Mouse (Mus musculus) brain, adult 2 months (tissue): ENCODE results near the gene Lactb.
"Not testable (repeated sequence)": the region's sequence is repeated elsewhere in the genome, so short reads cannot be mapped to it uniquely, and the experiment has no call there.

Experiments used
- DNase-seq: peaks from one replicate; pipeline ENCODE4 v3.0.0; 2011; ENCODE audit warnings: low read depth, low spot score

Lactb gene

DNA sequence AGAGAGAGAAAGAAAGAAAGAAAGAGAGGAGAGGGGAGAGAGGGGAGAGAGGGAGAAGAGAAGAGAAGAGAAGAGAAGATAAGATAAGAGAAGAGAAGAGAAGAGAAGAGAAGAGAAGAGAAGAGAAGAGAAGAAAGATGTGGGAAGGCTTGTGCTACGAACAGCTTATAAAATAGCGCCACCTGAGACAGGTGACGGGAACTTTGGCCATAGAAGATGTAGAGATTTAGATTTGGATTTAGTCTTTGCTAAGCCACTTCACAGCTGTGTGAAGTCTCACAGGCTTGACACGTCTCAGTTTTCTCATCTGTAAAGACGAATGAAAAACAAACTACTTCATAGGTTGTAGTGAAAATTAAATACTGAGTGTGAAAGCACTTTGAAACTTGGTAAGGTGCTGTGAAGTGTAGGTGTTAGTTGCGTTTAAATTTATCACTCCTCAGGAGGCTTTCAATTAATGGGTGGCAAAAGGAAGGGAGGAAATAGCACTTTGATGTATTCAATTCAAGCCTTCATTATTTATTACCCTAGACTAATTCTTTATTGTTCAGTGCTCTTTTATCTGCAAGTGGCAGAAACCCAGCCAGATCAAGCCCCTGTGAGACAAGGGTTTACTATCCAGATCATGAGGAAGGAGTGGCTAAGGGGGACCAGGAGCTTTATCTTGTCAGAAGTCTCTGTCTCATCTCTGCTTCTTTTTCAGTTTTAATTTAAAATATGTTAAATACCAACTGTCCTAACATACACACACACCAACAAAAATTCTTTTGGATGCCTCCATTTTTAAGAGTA is 54.6 kb downstream of the Lactb start:
- no peak for DNase-seq

DNA sequence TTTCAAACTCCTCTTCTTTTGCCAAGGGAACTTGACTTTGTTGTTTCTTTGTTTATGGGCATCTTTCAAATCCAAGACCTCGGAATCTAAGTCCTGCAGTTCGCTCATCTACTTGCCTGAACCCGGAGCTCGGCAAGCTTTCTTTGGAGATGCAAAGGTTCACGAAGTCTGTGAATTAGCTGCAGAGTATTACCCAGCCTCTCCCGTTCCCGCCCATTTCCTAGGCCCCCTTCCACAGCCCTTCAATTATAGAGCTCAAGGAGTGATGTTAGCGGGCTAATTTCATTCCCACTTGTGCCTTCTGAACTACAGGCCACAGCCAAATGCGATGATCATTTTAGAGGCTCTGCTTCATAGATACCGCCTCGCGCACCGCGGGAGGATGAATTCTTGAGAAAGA is 55.3 kb downstream of the Lactb start:
- no peak for DNase-seq

DNA sequence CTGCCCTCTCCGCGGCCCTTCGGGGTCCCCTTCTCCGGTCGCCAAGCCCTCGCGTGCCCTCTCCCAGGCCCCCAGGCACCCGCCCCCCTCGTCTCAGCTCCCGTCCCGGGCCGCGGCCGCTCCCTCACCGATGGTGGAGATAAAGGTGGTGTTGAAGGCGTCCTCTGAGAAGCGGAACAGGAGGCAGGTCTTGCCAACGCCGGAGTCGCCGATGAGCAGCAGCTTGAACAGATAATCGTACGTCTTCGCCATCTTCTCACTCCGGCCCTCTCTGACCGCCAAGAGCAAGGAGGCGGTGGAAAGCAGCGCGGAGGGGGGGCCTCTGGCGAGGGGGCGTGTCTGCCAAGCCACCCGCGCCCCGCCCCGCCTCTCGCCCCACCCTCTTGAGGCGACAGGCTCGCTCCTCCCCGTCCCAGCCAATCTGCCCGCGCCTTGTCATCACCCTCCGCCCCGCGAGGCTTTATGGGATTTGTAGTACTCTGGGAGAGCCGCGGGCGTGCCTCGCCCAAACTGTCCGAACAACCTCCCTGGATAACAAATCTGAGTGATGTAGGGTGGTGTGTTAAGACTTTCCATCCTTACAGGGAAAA is 55.8 kb downstream of the Lactb start, which contains the start of gene Rab8b:
TSS of gene Rab8b (minus strand) at position 306 of the 590 bp plus-strand sequence.
- DNase-seq: peak; percentile 99

DNA sequence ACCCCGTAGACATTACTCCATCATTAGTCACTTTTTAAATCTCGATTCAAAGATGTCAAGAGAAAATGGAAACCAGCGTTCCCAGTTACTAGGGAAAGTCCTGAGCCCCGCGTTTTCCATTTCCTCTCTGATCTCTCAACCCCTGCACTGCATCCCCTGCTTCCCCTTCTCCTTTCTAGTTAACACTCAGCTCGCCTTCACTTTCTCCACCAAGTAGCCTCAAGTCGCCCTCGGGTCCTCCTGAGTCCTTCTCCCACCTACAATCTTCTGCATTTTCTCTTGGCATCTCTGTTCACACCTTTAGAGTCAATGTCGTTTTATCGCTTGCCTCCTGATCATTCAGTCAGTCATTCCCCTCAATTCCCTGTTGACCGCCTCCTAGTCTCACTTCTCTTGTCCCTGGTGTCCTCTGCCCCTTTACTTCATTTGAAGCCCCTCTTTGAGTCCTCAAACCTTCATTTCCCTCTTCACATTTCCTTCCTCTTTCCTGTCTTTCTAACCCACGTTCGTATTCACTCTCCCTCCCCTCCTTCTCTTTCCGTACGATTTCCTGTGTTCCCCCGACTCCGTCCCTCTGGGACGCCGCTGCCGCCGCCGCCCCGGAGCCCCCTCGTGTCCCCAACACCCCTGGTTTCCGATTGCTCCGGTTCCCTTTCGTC is 56.5 kb downstream of the Lactb start:
- DNase-seq: no peak

DNA sequence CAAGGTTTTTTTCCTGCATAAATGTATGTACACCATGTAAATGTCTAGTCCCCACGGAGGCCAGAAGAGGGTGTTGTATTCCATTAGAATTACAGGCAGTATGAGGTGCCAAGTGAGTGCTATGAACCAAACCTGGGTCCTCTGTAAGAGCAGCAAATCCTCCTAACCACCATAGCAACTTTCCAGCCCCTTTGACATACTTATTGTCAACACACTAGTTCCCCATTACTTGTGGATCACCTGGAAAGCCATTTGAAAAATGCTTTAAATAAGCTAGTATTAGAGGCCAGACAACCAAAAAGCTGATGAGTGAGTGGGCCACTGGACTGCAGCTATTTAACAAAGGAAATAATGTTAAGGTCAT is 57.4 kb downstream of the Lactb start:
- DNase-seq: no peak

DNA sequence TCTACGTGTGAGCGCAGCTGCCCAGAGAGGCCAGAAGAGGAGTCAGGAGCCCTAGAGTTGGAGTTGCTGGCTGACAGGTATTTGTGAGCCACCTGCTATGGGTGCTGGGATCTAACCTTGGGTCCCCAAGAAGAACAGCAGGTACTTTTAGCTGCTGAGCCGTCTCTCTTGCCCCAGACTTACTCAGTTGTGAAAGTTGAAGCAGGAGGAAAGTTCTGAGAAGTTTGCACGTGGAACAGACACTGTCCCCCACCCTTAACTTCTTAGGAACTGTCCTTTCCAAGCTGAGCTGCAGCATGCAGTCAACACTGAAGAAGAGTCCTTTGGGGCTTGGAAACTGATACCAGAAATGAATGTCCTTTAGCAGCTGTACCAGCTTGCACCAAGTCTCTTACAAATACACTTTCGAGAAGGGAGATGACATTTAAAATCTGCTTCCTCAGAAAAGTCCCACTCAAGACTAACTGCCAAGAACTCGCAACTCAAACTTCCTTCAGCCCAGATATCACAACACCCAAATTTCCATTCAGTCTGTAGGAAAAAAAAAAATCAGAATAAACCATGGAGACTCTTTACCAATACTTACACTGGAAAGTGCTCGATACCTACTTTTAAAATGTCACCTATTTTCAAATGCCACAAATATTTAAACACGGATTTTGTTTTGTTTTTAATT is 57.9 kb downstream of the Lactb start:
- no peak for DNase-seq

DNA sequence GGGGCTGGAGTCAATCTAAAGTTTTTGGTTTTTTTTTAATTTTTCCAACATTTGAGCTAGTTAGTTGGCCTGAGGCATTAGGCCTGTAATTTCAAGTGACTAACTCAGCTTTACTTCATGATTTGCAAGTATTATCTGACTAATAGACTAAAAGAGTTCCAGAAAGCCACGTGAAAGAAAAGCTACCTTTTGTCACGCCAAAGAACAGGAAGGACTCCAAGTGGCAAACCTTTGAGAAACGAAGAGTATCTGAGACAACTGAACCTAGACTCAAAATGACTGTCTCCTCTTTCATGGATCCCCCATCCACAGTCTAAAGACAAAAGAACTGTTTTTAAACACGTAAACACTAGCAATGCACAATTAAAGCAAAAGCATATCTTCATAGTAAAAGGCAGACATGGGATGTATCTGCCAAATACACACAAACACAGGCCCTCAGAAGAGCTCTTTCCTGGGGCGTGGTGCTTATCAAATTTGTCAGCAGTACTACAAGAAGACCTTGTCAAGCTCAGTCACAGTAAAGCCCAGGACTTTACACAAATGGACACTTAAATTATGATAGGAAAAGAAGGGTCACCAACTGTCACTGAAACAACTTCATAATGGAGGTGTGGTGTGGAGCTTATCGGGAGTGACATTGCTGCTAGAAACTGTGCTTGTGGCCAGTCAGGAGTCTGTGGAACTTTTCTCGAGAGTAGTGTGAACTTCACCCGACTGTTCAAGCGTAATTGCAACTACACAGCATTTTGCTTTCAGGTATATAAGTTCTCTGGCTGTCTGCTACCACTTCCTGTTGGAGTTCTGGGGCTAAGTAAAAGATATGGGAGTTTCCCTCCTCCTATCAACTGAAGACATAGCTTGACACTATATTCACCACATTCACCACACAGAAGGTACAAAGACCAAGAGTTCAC is 59.2 kb downstream of the Lactb start:
- DNase-seq: no peak

DNA sequence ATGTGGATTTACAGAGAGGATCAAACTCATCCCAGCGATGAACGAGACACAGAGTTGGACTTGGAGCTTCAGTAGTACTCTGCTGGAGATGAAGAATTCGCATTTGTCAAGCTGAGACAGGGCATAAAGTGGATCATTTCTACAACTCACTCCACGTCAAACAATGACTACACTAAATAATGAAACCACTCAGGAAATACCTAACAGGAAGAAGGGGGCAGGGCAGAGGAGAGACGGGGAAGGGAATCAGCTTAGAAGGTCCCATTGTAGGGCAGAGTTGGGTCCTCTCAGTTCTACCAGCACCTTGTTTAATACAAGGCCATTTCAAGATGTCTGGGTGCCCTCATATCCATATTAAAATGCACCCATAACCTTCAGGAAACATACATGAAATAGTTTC is 59.9 kb downstream of the Lactb start:
- no peak for DNase-seq

DNA sequence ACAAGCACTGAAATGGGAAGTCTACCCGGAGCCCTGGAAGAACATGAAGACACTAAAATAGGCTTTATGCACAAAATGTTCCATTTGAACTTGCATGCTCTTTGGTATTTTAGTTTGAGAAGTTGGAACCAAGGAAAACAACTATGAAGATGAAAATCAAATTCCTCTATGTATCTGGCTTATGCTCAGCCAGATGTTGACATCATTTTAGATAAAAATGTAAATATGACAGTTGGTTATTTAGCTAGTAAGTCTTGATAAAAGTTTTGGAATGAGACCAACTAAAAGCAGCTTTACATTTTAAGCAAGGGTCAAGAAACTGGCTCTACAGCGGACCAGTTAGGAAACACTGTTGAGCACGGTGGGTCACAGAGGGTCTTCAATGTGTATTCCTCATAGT is 60.7 kb downstream of the Lactb start:
- DNase-seq: no peak

DNA sequence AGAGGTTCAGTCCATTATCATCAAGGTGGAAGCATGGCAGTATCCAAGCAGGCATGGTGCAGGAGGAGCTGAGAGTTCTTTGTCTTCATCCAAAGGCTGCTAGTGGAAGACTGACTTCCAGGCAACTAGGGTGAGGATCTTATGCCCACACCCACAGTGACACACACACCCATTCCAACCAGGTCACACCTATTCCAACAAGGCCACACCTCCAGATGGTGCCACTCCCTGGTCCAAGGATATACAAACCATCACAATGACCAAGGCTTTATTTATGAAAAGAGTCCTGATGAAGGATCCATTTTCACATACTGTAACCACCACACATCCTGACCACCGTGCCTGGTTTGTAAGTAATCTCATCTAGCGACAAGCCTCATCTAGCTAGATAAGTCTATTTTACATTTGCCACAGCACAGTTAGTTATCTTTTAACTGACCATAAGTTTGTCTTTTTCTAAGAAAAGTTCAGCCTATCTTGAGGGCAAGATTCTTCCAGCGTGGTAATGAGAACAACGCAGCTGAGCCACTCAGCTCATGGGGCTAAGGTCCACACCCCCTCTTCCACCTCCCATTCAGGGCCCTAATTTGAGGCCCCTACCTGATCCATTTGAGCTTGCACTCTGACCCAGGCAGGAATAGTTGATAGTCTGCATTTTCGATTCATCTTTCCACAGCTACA is 61.9 kb downstream of the Lactb start:
- not testable (repeated sequence) for DNase-seq

DNA sequence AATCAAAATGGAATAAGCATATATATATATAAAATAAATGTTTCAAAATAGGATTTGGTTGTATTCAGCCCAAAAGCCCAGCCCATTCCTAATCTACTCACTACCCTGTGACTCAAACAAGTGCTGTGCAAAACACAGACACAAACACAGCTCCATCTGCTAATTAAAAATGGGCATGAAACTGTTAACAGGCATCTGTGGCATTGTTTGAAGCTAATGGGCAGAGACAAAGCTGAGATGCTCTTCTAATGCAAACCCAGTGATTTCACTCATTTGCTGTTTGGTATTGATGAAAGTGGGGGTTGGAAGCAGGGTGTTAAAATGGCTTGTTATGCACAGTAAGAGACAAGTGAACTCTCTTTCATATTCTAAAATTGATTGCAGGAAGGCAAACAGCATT is 63.0 kb downstream of the Lactb start:
- no peak for DNase-seq

DNA sequence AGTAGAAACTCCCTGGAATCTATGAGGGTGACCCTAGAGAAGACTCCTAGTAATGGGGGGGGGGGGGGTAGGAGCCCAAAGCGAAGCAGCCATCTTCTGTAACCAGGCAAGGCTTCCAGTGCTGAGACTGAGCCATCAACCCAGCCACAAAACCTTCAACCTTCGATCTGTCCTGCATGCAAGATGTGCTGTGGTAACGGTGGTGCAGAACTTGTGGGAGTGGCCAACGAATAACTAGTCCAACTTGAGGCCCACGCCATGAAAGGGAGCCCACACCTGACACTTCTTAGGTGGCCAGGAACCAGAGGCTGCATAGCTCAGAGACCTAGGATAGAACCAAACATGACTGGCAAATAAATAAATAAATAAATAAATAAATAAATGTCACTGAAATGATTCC is 64.6 kb downstream of the Lactb start:
- no peak for DNase-seq

DNA sequence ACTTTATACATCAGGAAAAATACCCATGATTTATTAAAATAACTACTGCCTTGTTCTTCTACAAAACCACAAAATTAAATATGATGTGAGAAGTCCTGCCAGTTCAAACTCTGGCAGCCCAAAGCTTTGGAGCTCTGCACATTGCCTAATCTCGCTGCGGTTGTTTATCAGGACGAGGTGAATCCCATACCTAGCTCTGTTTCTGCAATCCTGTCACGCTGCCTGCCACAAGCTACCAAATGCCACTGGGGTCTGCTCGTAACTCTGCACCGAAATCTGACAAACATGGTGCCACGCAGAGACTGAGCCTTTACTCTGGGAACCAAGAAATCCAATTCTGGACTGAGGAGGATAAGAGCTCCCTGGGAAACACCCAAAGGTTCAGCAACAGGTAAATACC is 65.4 kb downstream of the Lactb start:
- DNase-seq: no peak

DNA sequence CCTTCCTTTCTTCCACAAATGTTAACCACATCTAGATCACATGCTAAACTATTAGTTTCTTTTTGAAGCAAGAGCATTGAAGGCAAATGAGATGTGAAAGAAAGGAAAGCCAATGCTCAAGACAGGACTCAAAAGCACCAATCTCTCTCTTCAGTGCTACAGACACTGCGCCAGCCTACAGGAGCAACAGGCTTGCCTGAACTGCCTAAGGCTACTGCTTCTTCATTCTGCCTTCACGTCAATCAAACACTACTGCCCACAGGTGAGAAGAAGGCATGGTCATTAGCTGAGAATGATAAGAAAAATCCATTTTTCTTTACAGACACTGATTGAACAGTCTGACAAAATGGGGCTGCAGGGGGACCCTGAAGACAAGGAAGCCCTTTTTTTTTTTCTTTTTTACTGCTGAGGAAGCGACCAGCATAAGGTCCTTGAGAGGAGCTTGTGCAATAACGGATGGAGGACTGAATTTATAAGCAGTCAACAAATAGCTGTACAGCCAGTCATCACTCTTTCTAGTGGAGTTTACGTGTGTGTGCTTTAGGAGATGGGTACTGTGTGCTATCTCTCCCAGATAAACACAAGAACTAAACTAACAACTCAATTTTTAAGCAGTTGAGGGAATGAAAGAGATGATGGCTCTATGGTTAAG is 67.4 kb downstream of the Lactb start:
- no peak for DNase-seq

DNA sequence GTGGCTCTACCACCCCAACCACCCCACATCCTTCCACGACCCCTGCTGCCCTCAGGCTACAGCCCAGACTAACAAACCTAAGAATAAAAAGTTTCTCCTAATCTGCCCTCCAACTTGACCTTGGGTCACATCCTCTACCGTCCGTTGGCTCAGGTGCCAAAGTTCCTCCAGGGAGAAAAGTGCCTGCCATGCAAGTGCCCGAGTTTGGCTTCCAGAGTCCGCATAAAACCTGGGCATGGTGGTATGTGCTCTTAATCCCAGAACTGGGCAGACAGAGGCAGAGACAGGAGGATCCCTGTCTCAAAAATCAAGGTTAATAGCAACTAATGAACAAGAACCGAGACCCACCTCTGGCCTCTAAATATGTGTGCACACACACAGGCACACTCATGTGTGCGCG is 68.2 kb downstream of the Lactb start:
- no peak for DNase-seq

DNA sequence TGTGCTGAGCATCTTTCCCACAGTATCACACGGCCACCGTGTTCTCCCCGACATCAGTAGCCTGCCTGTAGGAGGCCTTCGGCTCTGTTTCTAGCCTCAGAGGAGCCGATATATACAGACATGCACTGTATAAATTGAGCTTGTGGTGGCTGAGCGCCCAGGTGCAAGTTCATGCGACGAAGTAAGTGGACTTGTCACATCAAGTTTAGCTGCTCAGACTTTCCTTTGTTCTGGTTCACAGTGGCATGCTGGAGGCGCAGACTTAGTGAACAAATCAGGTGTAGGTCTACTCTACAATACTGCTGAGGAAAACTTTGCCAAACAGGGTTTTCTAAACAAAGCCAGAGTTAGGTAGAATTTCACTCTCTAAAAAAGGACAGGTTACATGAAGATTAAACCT is 69.3 kb downstream of the Lactb start:
- no peak for DNase-seq
